Mouse (Mus musculus): Measurements from ENCODE around the gene Olfm2.
"Not testable (repeated sequence)": the region's sequence is repeated elsewhere in the genome, so short reads cannot be mapped to it uniquely, and the experiment has no call there.

Gene Olfm2

DNA sequence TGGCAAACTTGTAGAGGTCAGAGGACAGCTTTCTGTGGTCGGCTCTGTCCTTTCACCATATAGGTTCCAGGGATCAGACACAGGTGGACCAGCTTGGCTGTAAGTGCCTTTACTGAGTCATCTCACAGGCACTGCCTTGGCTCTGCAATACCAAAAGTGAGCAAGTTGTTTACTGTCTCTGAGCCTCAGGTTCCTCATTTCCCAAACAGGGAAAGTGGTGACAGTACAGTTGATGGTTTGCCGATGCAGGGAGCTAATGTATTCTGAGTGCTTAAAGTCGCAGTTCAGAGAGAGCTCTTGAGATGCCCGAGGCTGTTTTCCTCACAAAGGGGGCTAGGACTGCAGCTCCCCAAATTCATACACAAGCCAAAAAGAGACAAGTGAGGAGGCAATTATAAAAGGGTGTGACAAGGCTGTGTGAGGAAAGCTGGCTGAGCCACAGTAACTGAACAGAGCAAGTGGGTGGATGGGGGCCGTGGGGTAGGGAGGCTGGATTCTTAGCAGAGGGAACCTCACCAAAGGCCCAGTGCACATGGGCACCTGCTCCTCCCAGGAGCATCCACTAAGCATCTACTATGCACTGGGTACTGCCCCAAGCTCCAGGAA is 49.9 kb downstream of the Olfm2 start:
- DNase-seq = no peak

DNA sequence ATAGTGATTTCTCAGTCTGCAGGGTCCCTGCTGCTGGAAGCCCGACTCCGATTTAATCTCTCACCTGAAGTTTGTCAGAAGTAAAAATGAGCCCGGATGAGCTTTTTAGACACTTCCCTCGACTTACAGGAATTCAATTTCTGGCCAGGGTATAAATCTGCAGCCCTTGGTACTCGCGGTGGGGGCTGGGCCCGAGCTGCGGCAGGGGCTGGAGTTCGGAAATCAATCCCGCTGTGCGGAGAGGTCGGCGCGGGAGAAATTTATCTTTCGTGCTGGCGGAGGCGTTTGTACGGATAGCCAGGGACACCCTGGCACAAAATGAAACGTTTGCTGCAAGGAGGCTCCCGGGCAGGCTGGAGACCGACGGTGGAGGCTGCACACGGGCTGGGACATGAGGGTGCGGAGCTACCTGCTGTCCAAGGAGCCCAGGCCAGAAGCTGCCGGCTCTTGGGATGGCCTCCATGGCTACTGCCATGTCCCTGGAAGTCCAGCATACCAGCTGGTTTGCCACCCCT is 51.4 kb downstream of the Olfm2 start:
- peak in 1 of 2 experiments; percentile 12 for DNase-seq

DNA sequence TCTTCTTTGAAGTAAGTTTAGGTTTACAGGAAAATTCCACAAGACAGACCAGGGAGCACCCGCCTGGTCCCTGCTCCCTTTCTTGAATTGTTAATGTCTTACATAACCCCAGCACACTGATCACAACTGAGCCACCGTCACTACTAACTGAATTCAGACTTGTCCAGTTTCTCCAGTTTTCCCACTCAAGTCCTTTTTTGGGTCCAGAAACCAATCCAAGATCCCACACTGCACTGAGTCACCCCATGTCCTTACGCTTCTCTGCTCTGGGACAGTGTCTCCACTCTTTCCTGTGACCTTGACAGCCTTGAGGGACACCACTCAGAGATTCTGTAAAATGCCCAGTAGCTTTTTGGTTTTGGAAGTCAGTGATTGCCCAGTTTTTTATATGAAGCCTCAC is 53.3 kb downstream of the Olfm2 start:
- DNase-seq = no peak

DNA sequence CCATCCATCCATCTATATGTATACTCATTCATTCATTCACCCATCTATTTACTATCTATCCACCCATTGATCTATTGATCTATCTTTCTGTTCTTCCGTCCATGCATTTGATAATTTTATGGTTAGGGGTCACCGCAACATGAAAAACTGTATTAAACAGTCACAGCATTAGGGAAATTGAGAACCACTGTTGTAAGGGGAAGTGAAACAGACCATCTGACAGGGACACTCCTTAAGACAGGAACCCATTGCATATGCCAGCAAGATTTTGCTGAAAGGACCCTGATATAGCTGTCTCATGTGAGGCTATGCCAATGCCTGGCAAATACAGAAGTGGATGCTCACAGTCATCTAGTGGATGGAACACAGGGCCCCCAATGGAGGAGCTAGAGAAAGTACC is 55.7 kb downstream of the Olfm2 start:
- DNase-seq = not testable (repeated sequence)

DNA sequence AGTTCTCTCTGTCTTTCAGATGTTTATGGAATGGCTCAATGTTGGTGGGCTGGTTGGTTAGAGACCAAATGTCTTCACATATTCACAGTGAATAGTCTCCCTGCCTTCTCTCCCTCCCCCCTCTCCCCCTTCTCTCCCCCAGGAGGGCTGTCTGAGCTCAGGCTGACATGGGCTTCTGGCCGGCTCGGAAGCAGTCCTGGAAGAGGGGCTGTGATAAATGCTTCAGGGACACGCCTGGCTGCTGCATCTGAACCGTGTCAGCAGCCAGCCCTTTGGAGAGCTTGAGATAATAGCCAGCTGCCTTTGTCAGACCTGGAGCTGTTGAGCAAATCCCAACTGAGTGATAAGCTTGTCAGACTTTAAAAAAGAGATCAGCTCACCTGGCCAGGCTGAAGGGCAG is 56.2 kb downstream of the Olfm2 start:
- no peak for DNase-seq

DNA sequence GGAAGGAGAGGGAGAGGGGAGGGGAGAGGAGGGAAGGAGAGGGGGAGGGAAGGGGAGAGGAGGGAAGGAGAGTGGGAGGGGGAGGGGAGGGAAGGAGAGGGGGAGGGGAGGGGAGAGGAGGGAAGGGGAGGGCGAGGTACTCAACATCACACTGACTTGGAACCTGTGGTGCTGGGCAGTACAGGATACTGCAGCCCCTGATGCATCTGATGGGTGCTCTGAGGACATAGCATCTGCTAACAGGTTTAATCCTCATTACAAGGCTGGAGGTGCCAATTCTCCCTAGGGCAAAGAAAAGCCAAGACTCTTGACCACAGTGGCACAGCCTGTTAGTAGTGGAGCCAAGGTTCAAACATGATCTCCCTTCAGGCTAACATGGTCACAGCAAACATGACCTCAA is 56.7 kb downstream of the Olfm2 start:
- no peak for DNase-seq

DNA sequence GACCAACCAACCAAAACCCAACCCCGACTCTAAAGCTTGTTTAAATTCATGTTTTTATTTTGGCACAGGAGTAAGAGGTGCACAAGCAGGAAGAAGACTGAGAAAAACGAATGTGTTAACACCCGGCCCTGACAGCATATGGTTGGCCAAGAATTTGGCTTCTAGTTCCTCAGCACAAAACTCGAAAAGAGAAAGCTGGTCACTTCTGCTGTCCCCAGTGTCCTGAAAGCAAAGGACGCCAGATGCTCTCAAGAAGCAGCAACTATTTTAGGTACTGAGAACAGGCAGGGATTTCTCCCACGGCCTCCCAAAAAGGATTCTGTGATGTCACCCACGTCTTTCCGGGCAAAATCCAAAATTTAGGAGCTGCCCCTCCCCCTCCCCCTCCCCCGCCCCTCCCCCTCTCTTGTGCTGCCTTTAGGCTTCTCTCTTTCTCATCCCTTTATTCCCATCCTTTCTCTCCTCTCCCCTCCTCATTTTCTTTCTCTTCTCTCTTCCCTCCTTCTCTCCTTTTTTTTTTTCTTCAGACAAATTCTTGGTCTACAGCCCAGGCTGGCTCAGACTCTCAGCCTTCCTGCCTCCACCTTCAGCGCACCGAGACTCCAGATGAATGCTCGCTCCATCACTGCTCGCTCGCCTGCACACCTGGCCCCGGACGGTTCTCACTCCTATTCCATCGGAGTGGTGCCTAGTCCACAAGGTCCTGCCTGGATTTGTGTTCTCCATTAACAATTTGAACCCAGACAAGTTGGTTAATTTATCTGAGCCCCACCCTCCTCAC is 60.9 kb downstream of the Olfm2 start:
- no peak for DNase-seq

DNA sequence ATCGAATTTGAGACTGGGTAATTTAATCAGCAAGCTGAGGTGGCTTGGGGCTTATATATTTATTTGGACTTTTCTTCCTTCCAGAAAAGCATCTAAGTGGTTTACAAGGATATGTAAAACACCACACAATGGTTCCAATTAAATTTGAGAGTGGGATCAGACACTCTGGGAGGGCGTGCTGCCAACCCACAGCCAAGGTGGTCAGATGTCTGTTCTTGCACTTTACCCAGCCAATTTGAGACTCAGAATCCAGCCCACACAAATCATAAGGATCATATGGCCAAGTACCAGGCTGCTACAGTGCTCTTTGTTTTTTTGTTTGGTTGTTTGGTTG is 63.8 kb downstream of the Olfm2 start:
- DNase-seq = no peak

DNA sequence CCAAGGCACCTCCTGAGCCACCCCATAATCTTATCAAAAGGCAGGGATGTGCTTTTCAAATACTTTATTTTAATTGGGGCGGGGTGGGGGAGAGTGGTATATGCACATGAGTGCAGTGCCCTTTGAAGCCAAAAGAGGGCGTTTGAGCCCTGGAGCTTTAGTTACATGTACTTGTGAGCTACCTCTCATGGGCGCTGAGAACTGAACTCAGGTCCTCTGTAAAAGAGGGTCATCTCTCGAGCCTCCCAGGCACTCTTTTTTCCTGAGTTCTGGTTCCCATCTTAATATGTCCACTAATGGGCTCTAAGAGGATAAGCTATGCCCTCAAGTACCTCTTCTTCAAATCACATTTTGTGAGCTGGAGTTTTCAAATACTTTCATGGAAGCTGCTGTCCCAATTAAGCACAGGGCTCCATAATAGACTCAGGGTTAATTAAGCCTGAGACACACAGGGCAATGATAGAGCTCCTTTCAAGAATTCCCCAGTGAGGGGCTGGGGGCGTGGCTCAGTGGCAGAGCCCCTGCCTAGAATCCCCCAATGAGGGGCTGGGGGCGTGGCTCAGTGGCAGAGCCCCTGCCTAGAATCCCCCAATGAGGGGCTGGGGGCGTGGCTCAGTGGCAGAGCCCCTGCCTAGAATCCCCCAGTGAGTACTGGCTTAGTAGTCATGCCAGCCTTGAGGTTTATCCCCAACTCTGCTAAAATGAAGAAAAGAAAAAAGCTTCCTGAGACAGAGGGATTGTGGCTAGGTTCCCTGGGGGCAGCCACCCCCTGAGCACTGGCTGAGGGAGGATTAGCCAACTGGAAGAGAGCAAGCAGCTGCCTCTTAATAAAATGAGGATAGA is 64.4 kb downstream of the Olfm2 start:
- no peak for DNase-seq

DNA sequence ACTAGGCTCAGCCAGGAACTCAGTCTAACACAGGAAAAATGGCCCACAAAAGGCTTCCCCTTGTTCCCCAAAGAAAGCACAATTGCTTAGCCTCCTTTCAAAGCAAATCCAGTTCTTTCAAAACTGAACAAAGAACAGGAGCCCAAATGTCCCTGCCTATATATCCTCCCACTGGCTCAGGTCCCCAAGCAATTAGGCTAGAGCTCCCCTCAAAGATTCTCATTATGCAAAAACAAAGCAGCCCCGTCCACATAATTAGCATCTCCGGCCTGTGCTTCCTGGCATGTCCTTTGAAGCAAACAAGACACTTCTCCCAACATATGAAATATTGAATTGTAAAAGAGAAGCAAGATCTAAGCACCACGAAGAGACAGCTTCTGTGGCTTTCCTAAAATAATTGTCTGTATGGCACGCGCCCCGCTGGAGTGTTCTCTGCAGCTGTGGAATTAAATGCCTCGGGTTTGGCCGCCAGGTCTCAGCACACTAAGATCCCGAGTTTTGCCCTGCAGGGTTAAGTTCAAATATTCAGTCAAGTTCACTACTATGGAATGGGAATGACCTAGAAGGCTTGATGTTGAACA is 65.7 kb downstream of the Olfm2 start:
- DNase-seq = no peak

DNA sequence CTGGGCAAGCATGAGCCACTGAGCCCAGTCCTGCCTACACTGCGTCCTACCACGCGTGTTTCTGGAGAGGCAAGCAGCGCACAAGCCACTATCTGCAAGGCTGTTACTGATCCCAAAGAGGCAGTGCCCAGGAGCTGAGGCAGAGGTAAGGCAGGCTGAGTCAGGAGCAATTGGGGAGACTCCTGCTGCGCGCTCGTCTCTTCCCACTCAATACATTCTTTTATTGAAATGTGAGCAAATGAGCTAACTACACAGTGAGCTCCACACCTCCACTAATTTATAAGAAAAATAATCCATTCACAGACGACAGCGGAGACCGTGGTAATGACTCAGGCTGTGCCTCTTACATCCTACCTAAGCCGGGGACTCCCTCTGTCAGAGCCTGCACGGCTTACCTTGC is 68.3 kb downstream of the Olfm2 start:
- DNase-seq = no peak

DNA sequence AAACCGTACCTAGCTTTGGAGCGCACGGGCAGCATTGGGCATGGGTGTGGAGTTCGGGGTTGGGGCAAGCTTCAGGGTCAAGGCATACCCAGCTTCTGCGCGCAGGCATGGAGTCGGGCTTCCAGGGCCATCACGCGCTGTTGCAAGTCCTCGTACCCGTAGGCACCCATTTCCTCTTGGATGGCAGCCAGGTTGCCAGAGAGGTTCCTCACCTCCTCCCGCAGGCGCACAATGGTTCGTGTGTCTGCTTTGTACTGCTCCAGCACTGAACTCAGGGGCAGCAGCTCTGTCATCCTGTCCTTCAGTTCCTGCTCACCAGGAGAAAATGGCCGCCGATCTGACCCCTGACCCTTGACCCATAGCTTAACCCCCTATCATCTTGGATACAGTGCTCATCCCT is 74.1 kb downstream of the Olfm2 start:
- no peak for DNase-seq

DNA sequence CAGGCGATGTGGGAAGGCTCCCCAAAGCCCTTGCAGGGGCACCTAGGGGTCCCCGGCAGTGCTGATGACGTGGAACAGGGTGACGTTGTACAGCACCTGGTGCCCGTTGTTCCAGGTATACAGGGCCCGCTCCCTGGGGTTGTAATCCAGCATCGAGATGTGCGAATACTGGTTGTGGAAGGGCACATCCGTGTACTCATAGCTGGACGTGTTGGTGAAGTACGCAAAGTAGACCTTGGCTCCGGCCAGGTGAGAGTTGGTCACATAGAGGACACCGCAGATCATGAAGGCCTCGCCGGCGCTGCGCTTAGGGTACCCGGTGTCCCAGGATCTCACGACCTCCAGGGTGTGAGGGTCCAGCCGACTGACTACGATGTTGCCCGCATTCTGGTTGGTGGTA is 78.1 kb downstream of the Olfm2 start:
- no peak for DNase-seq

DNA sequence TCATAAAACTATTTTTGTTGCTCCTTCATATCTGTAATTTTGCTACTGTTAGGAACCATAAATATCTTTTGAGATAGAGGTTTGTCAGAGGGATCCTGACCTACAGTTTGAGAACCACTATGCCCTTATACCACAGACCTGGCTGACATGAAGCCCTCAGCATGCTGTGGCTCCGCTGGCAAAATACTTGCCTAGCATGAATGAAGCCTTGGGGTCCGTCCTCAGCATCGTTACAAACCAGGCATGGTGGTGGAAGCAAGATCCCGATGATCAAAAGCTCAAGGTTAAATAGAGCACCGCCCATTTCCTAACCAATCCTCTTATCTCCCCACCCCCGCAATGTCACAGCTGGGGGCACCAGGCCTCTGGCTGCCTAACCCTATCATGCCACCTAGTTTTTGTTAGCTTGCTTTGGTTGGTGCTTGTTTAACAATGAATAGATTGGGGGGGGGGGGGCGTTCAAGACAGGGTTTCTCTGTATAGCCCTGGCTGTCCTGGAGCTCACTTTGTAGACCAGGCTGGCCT is 79.6 kb downstream of the Olfm2 start:
- DNase-seq = no peak

DNA sequence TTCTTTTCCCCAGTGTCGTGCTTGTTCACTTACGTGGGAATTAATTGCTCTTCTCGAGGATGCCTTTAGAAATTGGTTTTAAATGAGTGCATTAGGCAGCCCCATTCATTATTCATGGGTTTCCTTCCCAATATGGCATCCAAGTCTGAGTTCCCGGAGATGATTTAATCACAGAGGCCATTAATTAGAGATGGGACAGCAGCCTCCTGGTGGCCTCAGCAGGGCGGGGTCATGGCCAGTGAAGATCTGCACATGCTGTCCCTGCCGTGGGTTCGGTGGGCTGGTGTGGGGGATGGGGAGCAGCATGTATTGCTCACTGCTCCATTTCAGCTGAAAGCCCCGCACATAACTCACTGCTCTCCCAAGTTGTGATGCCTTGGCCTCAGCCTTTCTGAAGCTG is 80.2 kb downstream of the Olfm2 start:
- no peak for DNase-seq

DNA sequence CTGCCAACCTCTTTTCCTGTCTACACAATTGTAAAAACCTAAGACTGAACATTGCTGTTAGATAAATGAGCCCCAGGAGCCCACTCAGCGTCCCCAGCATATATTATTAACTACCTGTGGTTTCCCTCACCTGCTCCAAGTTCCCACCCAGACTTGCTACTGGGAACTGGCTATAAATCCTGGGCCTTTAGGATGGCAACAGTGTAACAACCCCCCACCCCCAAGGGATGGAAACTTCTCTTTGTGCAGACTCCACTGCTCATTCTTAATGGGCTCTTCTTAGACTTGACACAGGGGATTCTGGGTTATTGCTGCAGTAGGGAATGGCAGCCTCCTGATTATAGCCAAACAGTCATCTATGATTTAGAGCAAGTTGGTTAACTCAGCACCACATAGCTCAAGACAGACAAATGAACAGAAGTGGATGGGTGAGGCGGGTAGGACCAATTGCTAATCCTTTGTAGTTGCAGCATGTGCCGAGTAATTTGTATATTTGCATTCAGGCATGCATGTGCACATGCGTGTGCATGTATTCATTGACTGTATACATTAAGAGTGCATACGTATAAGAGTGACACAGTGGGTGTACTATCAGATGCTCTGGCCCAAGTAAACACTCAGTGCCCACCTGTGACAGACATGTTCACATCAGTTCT is 81.0 kb downstream of the Olfm2 start:
- DNase-seq = no peak

DNA sequence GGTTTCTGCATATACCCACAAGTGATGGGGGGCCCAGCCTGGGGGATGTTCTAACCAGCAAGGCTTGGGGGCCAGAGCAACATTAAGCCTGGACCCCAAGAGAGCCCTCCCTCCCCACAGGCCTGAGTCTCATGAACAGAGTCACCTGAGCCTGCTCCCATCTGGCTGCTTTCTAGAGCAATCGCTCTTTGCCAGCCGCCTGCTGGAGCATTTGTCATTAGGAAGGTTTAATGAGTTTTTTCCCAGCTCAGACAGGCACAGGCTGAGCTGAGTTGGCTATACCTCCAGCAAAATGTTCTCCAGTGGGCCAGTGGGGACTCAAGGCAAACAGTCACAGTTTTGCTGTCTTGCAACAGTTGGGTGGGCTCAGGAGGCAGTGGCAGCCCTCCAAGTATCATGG is 81.8 kb downstream of the Olfm2 start:
- DNase-seq = no peak

DNA sequence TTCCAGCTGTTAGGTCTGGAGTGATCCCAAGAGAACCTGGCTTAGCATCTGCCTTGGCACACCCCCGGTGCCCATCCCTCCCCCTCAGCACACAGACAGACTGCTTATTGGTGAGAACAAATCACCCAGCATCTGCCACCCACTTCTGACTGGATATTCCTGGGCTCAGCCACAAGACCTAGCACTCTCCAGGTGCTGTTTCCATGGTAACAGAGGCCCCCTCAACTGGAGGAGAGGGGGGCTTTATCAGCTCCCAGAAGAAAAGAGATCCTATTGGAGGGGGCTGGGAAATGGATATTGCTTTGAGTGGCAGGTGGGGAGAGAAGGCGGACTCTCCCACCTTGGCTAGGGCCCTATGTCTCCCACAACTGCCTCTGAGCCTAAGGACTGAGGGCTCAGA is 82.2 kb downstream of the Olfm2 start:
- no peak for DNase-seq

DNA sequence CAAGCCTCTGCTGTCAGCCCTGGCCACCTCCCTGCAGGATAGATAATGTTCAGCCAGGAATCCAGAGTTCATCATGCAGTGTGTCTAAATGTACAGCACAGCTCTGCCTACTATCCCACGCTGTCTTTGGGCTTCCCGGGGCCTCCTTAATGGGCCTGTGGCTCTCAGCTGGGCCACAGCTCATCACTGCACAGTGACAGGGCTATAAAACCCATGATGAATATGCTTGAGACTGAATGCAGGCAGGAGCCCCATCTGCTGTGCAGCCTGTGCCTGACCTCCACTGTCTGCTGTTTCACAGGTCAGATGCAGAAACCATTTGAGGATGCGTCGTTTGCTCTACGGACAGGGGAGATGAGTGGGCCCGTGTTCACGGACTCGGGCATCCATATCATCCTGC is 83.3 kb downstream of the Olfm2 start:
- no peak for DNase-seq

DNA sequence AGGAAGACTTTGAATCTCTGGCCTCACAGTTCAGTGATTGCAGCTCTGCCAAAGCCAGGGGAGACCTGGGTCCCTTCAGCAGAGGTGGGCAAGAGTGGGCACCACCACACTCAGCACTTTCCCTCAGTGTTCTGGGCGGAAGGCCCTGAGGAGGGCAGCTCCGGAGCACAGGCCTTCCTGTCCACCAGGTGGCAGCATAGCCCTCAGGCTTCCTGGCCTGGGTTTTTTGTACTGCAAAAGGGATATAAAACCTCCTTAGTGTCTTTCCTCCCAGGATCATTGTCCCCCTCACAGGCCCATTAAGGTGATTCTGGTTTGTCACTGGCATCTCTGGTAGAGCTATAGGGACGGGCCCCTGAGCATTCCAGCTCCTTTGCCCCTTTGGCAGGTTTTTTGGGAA is 83.8 kb downstream of the Olfm2 start:
- peak; percentile 58 to 86 for DNase-seq

DNA sequence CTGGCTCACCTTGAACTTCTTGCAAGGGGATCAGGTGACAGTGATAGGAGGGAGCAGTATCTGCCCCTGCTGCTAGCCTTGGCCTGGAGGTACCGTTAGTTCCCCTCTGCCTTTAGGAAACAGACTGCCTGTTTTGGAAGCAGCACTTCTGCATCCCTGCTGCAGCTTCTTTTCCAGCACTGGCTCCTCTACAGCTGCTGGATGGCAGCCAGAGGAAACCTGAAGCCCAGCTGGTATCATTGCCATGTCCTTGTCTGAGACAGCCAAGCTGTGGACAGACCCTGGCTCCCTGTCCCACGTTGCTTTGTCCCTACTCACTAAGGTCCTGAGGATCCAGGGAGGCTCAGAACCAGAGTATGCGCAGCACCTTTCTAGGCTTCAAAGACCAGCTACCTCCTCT is 88.6 kb downstream of the Olfm2 start:
- DNase-seq = no peak

DNA sequence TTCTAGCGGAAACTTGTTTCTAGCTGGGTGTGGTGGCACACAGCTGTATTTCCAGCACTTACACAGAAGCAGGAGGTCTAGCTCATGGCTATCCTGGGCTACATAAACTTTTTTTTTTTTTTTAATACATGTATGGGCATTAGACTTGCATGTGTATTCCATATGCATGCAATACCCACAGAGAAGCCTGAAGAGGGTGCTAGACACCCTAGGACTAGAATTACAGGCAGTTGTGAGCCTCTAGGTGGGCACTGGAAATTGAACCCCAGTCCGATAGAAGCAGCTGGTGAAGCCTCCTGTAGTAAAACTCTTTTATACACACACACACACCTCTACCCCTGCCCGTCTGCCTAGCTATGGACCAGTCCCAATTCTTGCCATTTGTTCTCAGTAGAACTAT is 92.3 kb downstream of the Olfm2 start:
- DNase-seq = no peak

DNA sequence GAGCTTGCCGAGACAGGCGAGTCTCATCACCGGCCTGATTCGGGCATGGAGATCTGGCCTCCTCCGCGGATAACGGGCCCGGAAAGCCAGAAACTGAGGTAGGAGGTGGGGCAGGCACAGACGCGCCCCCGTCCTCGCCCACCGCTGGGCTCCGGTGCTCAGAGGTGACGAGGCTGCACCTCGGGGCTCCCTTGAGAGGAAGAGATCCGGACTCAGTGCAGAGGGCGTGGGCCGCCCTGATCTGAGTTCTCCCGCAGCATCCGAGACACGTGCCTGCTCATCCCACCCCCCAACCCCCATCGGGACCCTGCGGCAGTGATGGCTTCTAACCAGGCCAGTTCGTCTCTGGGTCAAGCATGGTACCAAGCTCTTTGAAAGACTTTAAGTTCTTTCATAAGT is 93.9 kb downstream of the Olfm2 start:
- DNase-seq = no peak

All from kidney, postnatal 36 days (tissue).